Mouse (Mus musculus) hindbrain, embryonic 14.5 days (tissue): ENCODE measurements at regions not wholly inside any gene's neighbourhood (a gene's known extent, or its start where the extent isn't known, plus 50 kb on each side); places are given as distances from the start of the nearest gene placed in this dataset.

Source experiments
- ATAC-seq: fragments of 200-750 bp; cut with Nextera tagmentation; 2 replicates; pipeline ENCODE4 v1.8.0; 2017; ENCODE audit warnings: moderate number of reproducible peaks, mild to moderate bottlenecking, moderate TSS enrichment, moderate library complexity; ENCODE audit not compliant: low FRiP score
- DNase-seq: peaks from one replicate; pipeline ENCODE4 v3.0.0-alpha.2; 2015; ENCODE audit warnings: low spot score
- H3K27ac ChIP-seq: fragments of 300-500 bp; sonication (generic); 2 replicates; pipeline ENCODE4 v1.5.1; 2014; ENCODE audit warnings: mild to moderate bottlenecking, moderate library complexity
- H3K27me3 ChIP-seq: fragments of 300-500 bp; sonication (generic); 2 replicates; pipeline ENCODE4 v1.6.1; 2014; ENCODE audit warnings: mild to moderate bottlenecking, low read length, mixed read lengths; ENCODE audit not compliant: control insufficient read depth, insufficient read depth
- H3K36me3 ChIP-seq: fragments of 300-500 bp; sonication (generic); replicated peaks from 2 replicates; pipeline ENCODE4 v1.6.1; 2014; ENCODE audit not compliant: control insufficient read depth, insufficient read depth
- H3K4me1 ChIP-seq: fragments of 300-500 bp; sonication (generic); replicated peaks from 2 replicates; pipeline ENCODE4 v1.6.1; 2014; ENCODE audit warnings: antibody characterized with exemption, low read length, mixed read lengths; ENCODE audit not compliant: control insufficient read depth, insufficient read depth
- H3K4me2 ChIP-seq: fragments of 300-500 bp; sonication (generic); replicated peaks from 2 replicates; pipeline ENCODE4 v1.6.1; 2014; ENCODE audit warnings: mild to moderate bottlenecking, moderate library complexity
- H3K4me3 ChIP-seq: fragments of 300-500 bp; sonication (generic); replicated peaks from 2 replicates; pipeline ENCODE4 v1.5.1; 2014; ENCODE audit warnings: mild to moderate bottlenecking, low read length
- H3K9ac ChIP-seq: fragments of 300-500 bp; sonication (generic); 2 replicates; pipeline ENCODE4 v1.6.1; 2014
- H3K9me3 ChIP-seq: fragments of 300-500 bp; sonication (generic); 2 replicates; pipeline ENCODE4 v1.6.1; 2016; ENCODE audit warnings: low read length; ENCODE audit not compliant: control insufficient read depth
- WGBS: fragments of 180-500 bp; shearing (Covaris S2); extraction: QIAGEN DNeasy Blood & Tissue Kit; methylation state at CpG from one replicate; pipeline ENCODE4 v1.1.7; 2014; 5-methylcytosine and 5-hydroxymethylcytosine counted together

- DNase-seq (no peak), ATAC-seq (no peak)
- Histone ChIP-seq H3K4me3 (no peak overlapping the region), H3K9me3 (0 out of 2 replicates have a peak, but pooled peaks cover 4% of the 10 kb centered on the region), H3K4me1 (no peaks in the 10 kb centered on the region), H3K27ac (no peak overlapping the region), H3K27me3 (no peaks in the 10 kb centered on the region), H3K4me2 (no peak overlapping the region), H3K36me3 (no peaks in the 10 kb centered on the region), H3K9ac (no peak overlapping the region)
- 94% methylated on average over 17 of the region's 17 CpGs for WGBS
Observed at GRCm38 (mm10) chr5:91302114-91302513, 100.7 kb downstream of the Btc start.

DNA sequence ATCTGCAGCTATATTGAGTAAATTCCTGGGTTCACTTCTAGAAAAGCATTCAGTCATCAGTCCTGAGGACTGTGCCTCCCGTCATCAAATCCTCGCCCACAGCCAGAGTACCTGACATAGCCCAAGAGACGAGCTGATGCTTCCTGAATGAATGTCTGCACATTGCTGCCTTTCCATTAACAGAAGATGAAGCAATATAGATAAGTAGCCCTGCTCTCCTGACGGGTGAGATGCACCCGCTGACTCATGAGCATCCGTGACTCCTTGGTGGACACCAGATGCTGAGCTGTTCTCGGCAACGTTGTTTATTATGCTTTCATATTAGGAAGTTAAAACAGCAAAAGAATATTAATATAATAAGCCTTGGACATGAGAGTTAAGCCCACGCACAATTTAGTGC is 99.9 kb downstream of the Btc start:
- WGBS: 83% methylated on average over 9 of the region's 9 CpGs
- ATAC-seq: no peak

GRCm38 (mm10) chr5:91303702-91304101 is 99.1 kb downstream of the Btc start:
- Histone ChIP-seq H3K4me2 (no peak overlapping the region), H3K9ac (no peak overlapping the region), H3K36me3 (no peaks in the 10 kb centered on the region), H3K27ac (no peak overlapping the region), H3K4me3 (no peak overlapping the region), H3K9me3 (no peaks in the 10 kb centered on the region), H3K27me3 (no peaks in the 10 kb centered on the region), H3K4me1 (no peaks in the 10 kb centered on the region)
- no peak for ATAC-seq
- WGBS: 73% methylated on average over 5 of the region's 5 CpGs
- DNase-seq: no peak

More for the DNA sequence above, 99.9 kb downstream of the Btc start:
- no peak overlapping the region for H3K27ac ChIP-seq
- 0 out of 2 replicates have a peak, but pooled peaks cover under 1% of the 10 kb centered on the region for H3K9me3 ChIP-seq
- H3K4me1 ChIP-seq: no peaks in the 10 kb centered on the region
- DNase-seq: no peak
- H3K27me3 ChIP-seq: no peaks in the 10 kb centered on the region
- no peak overlapping the region for H3K4me2 ChIP-seq
- no peak overlapping the region for H3K4me3 ChIP-seq
- H3K36me3 ChIP-seq: no peaks in the 10 kb centered on the region
- H3K9ac ChIP-seq: no peak overlapping the region

DNA sequence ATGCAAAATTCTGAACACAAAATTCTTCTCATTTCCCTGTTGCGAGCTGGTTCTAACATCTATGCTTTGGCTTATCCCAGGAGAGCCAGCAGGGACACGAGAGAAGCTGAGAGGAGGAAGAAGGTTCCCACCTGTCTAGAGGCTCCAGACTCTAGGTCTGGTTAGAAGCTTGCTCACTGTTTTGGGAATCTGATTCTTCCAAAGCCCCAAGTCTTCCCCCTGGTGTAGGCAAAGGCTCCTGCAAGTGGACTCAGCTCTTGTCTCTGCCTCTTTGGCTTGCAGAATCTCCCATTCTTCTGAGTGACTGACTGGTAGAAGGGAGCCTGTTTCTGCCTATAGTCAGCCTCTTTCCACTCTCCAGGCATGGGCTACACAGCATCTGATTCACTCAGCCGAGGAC is 95.8 kb downstream of the Btc start:
- WGBS: 84% methylated on average over 3 of the region's 3 CpGs
- Histone ChIP-seq H3K4me2 (no peak overlapping the region), H3K9me3 (no peaks in the 10 kb centered on the region), H3K27ac (no peak overlapping the region), H3K4me3 (no peak overlapping the region), H3K9ac (no peak overlapping the region), H3K36me3 (no peaks in the 10 kb centered on the region), H3K4me1 (no peaks in the 10 kb centered on the region), H3K27me3 (no peaks in the 10 kb centered on the region)
- no peak for ATAC-seq
- no peak for DNase-seq
